Mouse (Mus musculus) C2C12 (cell line): Measurements from ENCODE around the gene Lyrm1.

Experiments used
- CTCF ChIP-seq: IDR thresholded peaks from one replicate; pipeline ENCODE4 v1.5.1; 2011; ENCODE audit not compliant: control insufficient read depth, insufficient read depth, insufficient read length
- MAX ChIP-seq: IDR thresholded peaks from one replicate; pipeline ENCODE4 v1.6.1; 2011; ENCODE audit warnings: mild to moderate bottlenecking, control low read depth
- MYOG ChIP-seq: IDR thresholded peaks from one replicate; pipeline ENCODE4 v1.6.1; 2011; ENCODE audit not compliant: control insufficient read depth, insufficient read length; ENCODE audit errors: extremely low read depth

DNA sequence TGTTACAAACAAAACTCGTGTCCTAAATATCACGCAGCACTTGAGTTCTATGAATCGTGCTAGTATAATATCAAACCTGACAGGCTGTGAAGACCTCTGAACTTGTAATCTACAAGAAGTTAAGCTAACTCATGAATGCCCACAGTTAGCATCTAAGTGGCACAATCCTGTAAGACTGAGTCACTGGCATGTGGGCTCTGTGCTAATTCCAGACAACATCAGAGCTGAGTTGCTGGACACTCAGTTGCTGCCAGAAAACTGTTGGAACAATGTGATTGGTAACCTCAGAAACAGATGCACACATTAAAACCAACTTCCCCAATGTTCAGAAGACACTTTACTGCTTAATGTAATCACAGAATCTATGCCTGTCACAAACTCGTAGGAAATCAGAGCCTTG lies 7.8 kb upstream of the Lyrm1 start:
- TF ChIP-seq MAX (no peak), CTCF (no peak), MYOG (no peak)
